Mouse (Mus musculus): ENCODE measurements around the gene Nup153.

The Nup153 gene

GRCm38 (mm10) chr13:46727837-46728268 is at the start of gene Nup153:
Gene Nup153, minus strand, starts transcription at chr13:46727940.
- peak; percentile 99 for DNase-seq (ENCODE audit: low read depth, low spot score)

GRCm38 (mm10) chr13:46777461-46777860 is 49.7 kb upstream of the Nup153 start:
- no peak for DNase-seq (ENCODE audit: low read depth, low spot score)

GRCm38 (mm10) chr13:46776636-46777305 is 49.0 kb upstream of the Nup153 start:
- no peak for DNase-seq (ENCODE audit: low read depth, low spot score)

- no peak for DNase-seq (ENCODE audit: low read depth, low spot score)
Observed at GRCm38 (mm10) chr13:46774998-46775397, 47.3 kb upstream of the Nup153 start.

GRCm38 (mm10) chr13:46772581-46772980 is 44.8 kb upstream of the Nup153 start:
- peak; percentile 44 for DNase-seq (ENCODE audit: low read depth, low spot score)

- no peak for DNase-seq (ENCODE audit: low read depth, low spot score)
Observed at GRCm38 (mm10) chr13:46765361-46765760, 37.6 kb upstream of the Nup153 start.

GRCm38 (mm10) chr13:46763210-46763609 is 35.5 kb upstream of the Nup153 start:
- no peak for DNase-seq (ENCODE audit: low read depth, low spot score)

- DNase-seq (ENCODE audit: low read depth, low spot score): no peak
Observed at GRCm38 (mm10) chr13:46760921-46761320, 33.2 kb upstream of the Nup153 start.

GRCm38 (mm10) chr13:46759281-46759809 is 31.6 kb upstream of the Nup153 start:
- no peak for DNase-seq (ENCODE audit: low read depth, low spot score)

GRCm38 (mm10) chr13:46758627-46759026 is 30.9 kb upstream of the Nup153 start:
- DNase-seq (ENCODE audit: low read depth, low spot score): peak; percentile 94

- DNase-seq (ENCODE audit: low read depth, low spot score): peak; percentile 86
Observed at GRCm38 (mm10) chr13:46757946-46758345, 30.2 kb upstream of the Nup153 start.

- no peak for DNase-seq (ENCODE audit: low read depth, low spot score)
Observed at GRCm38 (mm10) chr13:46753294-46753693, 25.6 kb upstream of the Nup153 start.

GRCm38 (mm10) chr13:46752566-46753229 is 25.0 kb upstream of the Nup153 start:
- peak; percentile 55 for DNase-seq (ENCODE audit: low read depth, low spot score)

- no peak for DNase-seq (ENCODE audit: low read depth, low spot score)
Observed at GRCm38 (mm10) chr13:46748138-46748873, 20.6 kb upstream of the Nup153 start.

- DNase-seq (ENCODE audit: low read depth, low spot score): no peak
Observed at GRCm38 (mm10) chr13:46743821-46744220, 16.1 kb upstream of the Nup153 start.

- no peak for DNase-seq (ENCODE audit: low read depth, low spot score)
Observed at GRCm38 (mm10) chr13:46742367-46742766, 14.6 kb upstream of the Nup153 start.

- no peak for DNase-seq (ENCODE audit: low read depth, low spot score)
Observed at GRCm38 (mm10) chr13:46739426-46739825, 11.7 kb upstream of the Nup153 start.

- no peak for DNase-seq (ENCODE audit: low read depth, low spot score)
Observed at GRCm38 (mm10) chr13:46737482-46737881, 9.7 kb upstream of the Nup153 start.

GRCm38 (mm10) chr13:46736479-46736865 is 8.7 kb upstream of the Nup153 start:
- DNase-seq (ENCODE audit: low read depth, low spot score): no peak

- peak; percentile 73 for DNase-seq (ENCODE audit: low read depth, low spot score)
Observed at GRCm38 (mm10) chr13:46735808-46736478, 8.2 kb upstream of the Nup153 start.

- no peak for DNase-seq (ENCODE audit: low read depth, low spot score)
Observed at GRCm38 (mm10) chr13:46735219-46735807, 7.6 kb upstream of the Nup153 start.
